Mouse (Mus musculus) CD4-positive, CD25-positive, alpha-beta regulatory T cell, adult 4 months (primary cell): Measurements from ENCODE around the gene Rmnd5b. TPM values are rescaled to one million over a fixed set of nuclear protein-coding genes. Genes with fewer than 3 reads are reported as not detected.
"Not testable (repeated sequence)": the region's sequence is repeated elsewhere in the genome, so short reads cannot be mapped to it uniquely, and the experiment has no call there.

Experiments
- ATAC-seq: one replicate; pipeline ENCODE4 v1.8.0; 2017
- polyA plus RNA-seq, 2 experiments: library from polyadenylated mRNA; unstranded; fragments of 100-300 nt; shearing (Covaris generic); gene quantifications; one replicate each; pipeline ENCODE4 v1.2.1; 2017

Gene Rmnd5b
- polyA plus RNA-seq, 2 experiments from 2014 or later = 46.6 to 54.0 TPM

DNA sequence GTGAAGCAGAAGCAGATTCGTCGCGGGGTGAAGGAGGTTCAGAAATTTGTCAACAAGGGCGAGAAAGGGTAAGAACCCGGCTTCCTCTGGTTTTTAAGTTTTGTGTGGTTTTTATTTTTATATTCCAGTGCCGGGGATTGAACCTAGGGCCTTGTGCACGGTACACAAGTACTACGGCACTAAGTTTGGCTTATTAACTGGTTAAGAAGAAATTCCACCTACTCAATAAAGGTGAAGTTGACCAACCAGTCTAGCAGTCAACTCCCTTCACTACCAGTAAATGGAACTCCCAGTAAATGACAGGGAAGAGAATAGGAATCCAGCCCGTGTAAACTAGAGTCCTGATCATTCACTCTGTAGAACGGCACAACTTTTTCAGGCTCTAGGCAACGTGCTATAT is 15.6 kb downstream of the Rmnd5b start:
- no peak for ATAC-seq

- peak; percentile 87 for ATAC-seq
Measured at GRCm38 (mm10) chr11:51619409-51620060, 16.2 kb downstream of the Rmnd5b start, which contains the start of gene Nhp2. Gene Nhp2 (plus strand): TSS chr11:51619735.

DNA sequence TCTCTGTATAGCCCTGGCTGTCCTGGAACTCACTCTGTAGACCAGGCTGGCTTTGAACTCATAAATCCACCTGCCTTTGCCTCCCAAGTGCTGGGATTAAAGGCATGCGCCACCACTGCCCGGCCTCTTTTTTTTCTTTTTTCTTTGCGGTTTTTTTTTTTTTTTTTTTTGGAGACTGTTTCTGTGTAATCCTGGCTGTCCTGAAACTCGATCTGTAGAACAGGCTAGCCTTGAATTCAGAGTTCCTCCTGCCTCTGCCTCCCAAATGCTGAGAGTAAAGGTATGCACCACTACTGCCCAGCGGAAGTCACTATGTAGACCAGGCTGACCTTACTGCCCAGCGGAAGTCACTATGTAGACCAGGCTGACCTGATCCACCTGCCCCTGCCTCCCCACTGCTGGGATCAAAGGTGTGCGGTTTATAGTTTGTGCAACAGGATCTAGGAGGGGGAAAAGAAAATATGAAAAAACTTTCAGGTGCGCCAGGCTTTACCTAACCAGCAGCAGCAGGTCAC is 16.7 kb downstream of the Rmnd5b start:
- ATAC-seq = no peak

DNA sequence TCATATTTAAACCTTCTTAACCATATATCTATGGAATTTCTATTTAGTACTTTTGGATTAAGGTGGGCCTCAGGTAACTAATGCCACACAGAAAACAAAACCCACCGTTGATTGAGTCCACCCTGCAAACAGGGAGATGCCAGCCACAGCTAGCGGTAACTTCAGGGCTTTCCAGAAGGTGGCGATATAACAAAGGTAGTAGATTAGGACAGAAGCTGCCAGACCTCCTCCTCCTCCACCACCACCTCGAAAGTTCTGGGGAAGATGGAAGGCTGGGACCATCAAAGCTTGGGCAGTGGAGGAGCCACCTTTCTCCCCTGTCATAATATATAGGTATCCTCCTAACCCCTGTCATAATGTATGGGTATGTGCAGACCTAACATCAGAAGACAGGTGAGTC is 18.0 kb downstream of the Rmnd5b start:
- peak; percentile 30 for ATAC-seq

- ATAC-seq = not testable (repeated sequence)
Measured at GRCm38 (mm10) chr11:51616113-51616512, 19.6 kb downstream of the Rmnd5b start.

DNA sequence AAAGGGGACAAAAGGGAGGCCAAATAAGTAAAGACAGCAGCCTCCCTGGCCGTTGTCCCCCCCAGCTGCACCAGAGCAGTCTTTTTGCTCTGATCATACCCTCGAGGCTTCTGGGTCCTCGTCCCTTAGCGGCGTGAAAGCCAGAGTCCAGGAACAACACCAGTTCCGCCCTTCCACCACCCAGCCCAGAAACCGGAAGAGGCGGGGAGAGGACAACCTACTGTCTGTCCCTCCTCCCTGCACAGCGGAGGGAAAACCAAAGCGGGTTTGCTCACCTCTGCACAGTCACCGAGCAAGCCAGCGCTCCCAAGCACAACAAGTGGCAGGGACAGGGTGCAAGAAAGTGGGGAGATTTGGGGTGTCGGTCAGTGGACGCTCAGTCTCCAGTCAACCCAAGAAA is 20.1 kb downstream of the Rmnd5b start:
- ATAC-seq = peak; percentile 74

GRCm38 (mm10) chr11:51615129-51615528 is 20.6 kb downstream of the Rmnd5b start:
- ATAC-seq = no peak

- ATAC-seq = no peak
Measured at GRCm38 (mm10) chr11:51614256-51614655, 21.4 kb downstream of the Rmnd5b start.

- ATAC-seq = not testable (repeated sequence)
Measured at GRCm38 (mm10) chr11:51609940-51610339, 25.8 kb downstream of the Rmnd5b start.

GRCm38 (mm10) chr11:51609266-51609909 is 26.3 kb downstream of the Rmnd5b start:
- ATAC-seq = no peak

GRCm38 (mm10) chr11:51607096-51607738 is 28.5 kb downstream of the Rmnd5b start:
- peak; percentile 22 for ATAC-seq

DNA sequence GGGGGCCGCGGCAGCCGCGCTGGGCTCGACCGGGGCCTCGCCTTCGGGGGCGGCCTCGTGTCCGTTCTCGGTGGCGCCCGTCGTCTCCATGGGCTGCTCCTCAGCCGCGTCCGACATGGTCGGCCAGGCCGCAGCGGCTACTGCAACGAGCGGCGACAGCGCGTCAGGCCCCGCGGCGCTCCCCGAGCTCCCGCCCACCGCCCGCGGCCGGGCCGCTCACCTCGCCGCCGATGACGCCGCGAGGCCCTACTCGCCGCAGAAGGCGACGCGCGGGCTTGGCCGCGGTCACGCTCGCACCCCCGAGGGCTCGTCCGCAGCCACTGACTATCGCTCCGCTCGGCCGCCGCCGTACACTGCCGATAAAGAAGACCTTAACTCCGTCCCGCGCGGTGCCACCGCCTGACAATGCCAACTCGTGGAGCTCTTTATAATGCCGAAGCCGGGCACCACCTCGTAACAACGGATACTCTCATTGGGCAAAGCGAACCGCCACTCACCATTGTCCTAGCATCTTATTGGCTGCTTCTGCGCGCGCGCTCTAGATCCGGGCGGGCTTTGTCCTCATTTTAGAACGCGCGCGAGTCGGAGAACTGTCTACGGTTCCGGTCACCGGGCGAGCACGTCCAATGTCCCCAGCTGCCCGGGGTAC is 29.1 kb downstream of the Rmnd5b start, which contains the start of gene Hnrnpab:
Hnrnpab (minus strand) TSS at position 401 of the 649 bp plus-strand sequence.
- ATAC-seq = peak; percentile 83

- peak; percentile 68 for ATAC-seq
Measured at GRCm38 (mm10) chr11:51605602-51606446, 29.9 kb downstream of the Rmnd5b start.

DNA sequence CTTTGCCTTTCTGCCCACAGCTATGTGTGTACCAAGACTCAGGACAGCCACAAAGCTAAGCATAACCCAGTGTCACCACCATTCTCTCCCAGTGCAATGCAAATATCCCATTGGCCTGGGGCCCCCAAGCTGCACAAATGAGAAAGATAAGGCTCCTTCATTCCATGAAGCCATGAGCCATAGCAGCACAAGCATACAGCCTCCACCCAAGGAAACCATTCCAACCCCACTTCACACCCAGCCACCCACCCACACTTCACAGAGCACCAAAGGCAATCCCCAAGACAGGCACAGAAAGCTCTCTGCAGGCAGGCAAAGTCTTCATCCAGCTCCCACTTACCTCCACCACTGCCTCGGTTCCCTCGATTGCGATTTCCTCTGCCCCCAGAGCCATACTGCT is 33.4 kb downstream of the Rmnd5b start:
- ATAC-seq = no peak

- no peak for ATAC-seq
Measured at GRCm38 (mm10) chr11:51597553-51597952, 38.1 kb downstream of the Rmnd5b start.

DNA sequence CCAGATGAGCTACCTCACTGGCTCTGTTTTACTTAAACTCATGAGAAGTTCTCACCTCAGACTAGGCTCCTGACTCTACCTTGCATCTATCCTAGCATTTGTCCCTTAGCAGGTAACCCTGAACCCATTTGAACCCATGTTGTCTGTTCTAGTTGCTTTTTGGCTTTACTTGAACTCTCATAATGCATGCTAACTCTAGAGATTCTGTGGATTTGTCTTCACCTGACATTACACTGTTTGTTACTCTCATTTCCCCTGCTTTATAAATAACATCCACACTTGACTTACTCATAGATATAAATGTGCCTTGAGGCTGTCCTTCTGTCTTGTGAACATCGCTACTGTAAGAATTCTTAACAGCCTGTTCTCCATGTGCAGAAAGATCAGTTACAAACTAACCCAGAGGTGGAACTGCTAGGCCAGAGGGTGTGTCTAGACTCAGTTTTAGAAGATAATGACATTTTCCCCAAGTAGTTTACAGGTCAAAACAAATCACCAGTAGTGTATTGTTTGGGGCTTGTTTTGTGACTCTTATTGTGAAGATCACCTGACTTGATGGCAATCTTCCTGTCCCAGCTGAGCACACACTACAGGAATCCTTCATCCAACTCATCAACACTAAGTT is 40.1 kb downstream of the Rmnd5b start:
- ATAC-seq = no peak

- ATAC-seq = no peak
Measured at GRCm38 (mm10) chr11:51594715-51595350, 40.9 kb downstream of the Rmnd5b start.

GRCm38 (mm10) chr11:51593849-51594248 is 41.8 kb downstream of the Rmnd5b start:
- no peak for ATAC-seq

DNA sequence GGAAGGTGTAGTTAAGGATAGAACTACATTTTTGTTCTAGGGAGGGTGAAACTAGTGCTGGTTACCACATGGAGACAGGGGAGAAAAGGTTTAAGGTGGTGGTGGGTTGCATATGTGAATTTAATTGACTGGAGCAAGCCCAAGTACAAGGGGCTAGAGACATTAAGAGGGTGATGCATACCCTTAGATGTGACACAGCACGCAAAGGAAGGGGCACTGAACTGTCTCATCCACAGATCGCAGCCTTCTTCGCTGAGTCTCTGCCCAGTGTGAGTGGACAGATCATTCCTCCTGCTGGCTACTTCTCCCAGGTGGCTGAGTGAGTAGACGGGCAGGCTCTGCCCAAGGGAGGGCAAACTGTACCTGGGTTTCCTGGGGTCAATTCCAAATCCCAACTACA is 42.3 kb downstream of the Rmnd5b start:
- ATAC-seq = no peak

DNA sequence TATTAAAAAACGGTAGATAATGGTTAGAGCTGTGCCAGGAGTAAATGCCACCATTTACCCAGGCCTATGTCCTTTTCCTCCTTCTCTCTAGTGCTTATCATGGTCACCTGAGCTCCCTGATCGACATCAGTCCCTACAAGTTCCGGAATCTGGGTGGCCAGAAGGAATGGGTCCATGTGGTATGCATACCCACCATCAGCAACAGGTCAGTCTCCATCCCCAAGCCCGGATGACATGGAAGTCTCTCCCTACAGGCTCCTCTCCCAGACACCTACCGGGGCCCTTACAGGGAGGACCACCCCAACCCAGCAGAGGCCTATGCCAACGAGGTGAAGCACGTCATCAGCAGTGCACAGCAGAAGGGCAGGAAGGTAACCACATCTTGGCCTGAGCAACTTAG is 43.8 kb downstream of the Rmnd5b start:
- ATAC-seq = no peak

- ATAC-seq = no peak
Measured at GRCm38 (mm10) chr11:51591168-51591567, 44.5 kb downstream of the Rmnd5b start.
